Mouse (Mus musculus): ENCODE measurements around the gene Mst1. TPM values are rescaled to one million over a fixed set of nuclear protein-coding genes. Genes with fewer than 3 reads are reported as not detected.

Mst1 gene
- polyA plus RNA-seq, 1 experiment from 2014 or later = 0.37 TPM

- WGBS = 88% methylated on average over 22 of the region's 22 CpGs
- H3K9me3 ChIP-seq (ENCODE audit: control insufficient read depth, low read length) = no peaks in the 10 kb centered on the region
- no peak overlapping the region for H3K27ac ChIP-seq (replicated peaks; ENCODE audit: low read depth, low read length)
- H3K36me3 ChIP-seq (ENCODE audit: control insufficient read depth, insufficient read depth, low read length) = peaks cover 17% of the 10 kb centered on the region
- DNase-seq (ENCODE audit: low spot score) (no peak), ATAC-seq (ENCODE audit: insufficient number of reproducible peaks, low FRiP score, low TSS enrichment, low read depth) (no peak)
- no peak overlapping the region for H3K4me3 ChIP-seq (ENCODE audit: low read depth, low read length)
- no peak overlapping the region for H3K9ac ChIP-seq (ENCODE audit: low read length)
- peaks cover 7% of the 10 kb centered on the region; the same call in 1 of the 2 replicates for H3K4me1 ChIP-seq (ENCODE audit: control insufficient read depth, insufficient read depth, low read length)
- no peaks in the 10 kb centered on the region for H3K27me3 ChIP-seq (ENCODE audit: control insufficient read depth, insufficient read depth, low read length)
- H3K4me2 ChIP-seq (ENCODE audit: low read depth, severe bottlenecking) = no peak overlapping the region
Observed at GRCm38 (mm10) chr9:108054331-108055040, 25.8 kb upstream of the Mst1 start.

- Histone ChIP-seq H3K4me2 (ENCODE audit: low read depth, severe bottlenecking) (no peak overlapping the region), H3K9ac (ENCODE audit: low read length) (no peak overlapping the region), H3K27me3 (ENCODE audit: control insufficient read depth, insufficient read depth, low read length) (no peaks in the 10 kb centered on the region), H3K36me3 (ENCODE audit: control insufficient read depth, insufficient read depth, low read length) (peaks cover 17% of the 10 kb centered on the region), H3K9me3 (ENCODE audit: control insufficient read depth, low read length) (no peaks in the 10 kb centered on the region), H3K4me3 (ENCODE audit: low read depth, low read length) (no peak overlapping the region), H3K4me1 (ENCODE audit: control insufficient read depth, insufficient read depth, low read length) (0 out of 2 replicates have a peak, but pooled peaks cover 3% of the 10 kb centered on the region), H3K27ac (replicated peaks; ENCODE audit: low read depth, low read length) (no peak overlapping the region)
- WGBS = 50% methylated on average over 1 of the region's 1 CpGs
- no peak for ATAC-seq (ENCODE audit: insufficient number of reproducible peaks, low FRiP score, low TSS enrichment, low read depth)
- DNase-seq (ENCODE audit: low spot score) = no peak
Observed at GRCm38 (mm10) chr9:108055061-108055460, 25.2 kb upstream of the Mst1 start.

- Histone ChIP-seq H3K27ac (replicated peaks; ENCODE audit: low read depth, low read length) (no peak overlapping the region), H3K4me1 (ENCODE audit: control insufficient read depth, insufficient read depth, low read length) (0 out of 2 replicates have a peak, but pooled peaks cover 3% of the 10 kb centered on the region), H3K27me3 (ENCODE audit: control insufficient read depth, insufficient read depth, low read length) (no peaks in the 10 kb centered on the region), H3K4me2 (ENCODE audit: low read depth, severe bottlenecking) (no peak overlapping the region), H3K9me3 (ENCODE audit: control insufficient read depth, low read length) (no peaks in the 10 kb centered on the region), H3K9ac (ENCODE audit: low read length) (no peak overlapping the region), H3K36me3 (ENCODE audit: control insufficient read depth, insufficient read depth, low read length) (peaks cover 15% of the 10 kb centered on the region), H3K4me3 (ENCODE audit: low read depth, low read length) (no peak overlapping the region)
- no peak for ATAC-seq (ENCODE audit: insufficient number of reproducible peaks, low FRiP score, low TSS enrichment, low read depth)
- WGBS = 87% methylated on average over 6 of the region's 6 CpGs
- DNase-seq (ENCODE audit: low spot score) = no peak
Observed at GRCm38 (mm10) chr9:108055661-108056237, 24.5 kb upstream of the Mst1 start.

GRCm38 (mm10) chr9:108056361-108057261, 23.6 kb upstream of the Mst1 start:
- Histone ChIP-seq H3K9me3 (ENCODE audit: control insufficient read depth, low read length) (no peaks in the 10 kb centered on the region), H3K4me2 (ENCODE audit: low read depth, severe bottlenecking) (no peak overlapping the region), H3K4me1 (ENCODE audit: control insufficient read depth, insufficient read depth, low read length) (0 out of 2 replicates have a peak, but pooled peaks cover 3% of the 10 kb centered on the region), H3K36me3 (ENCODE audit: control insufficient read depth, insufficient read depth, low read length) (peaks cover 10% of the 10 kb centered on the region), H3K27me3 (ENCODE audit: control insufficient read depth, insufficient read depth, low read length) (no peaks in the 10 kb centered on the region), H3K27ac (replicated peaks; ENCODE audit: low read depth, low read length) (no peak overlapping the region), H3K9ac (ENCODE audit: low read length) (no peak overlapping the region), H3K4me3 (ENCODE audit: low read depth, low read length) (no peak overlapping the region)
- WGBS = 83% methylated on average over 28 of the region's 28 CpGs
- ATAC-seq (ENCODE audit: insufficient number of reproducible peaks, low FRiP score, low TSS enrichment, low read depth) (no peak), DNase-seq (ENCODE audit: low spot score) (no peak)

- Histone ChIP-seq H3K27me3 (ENCODE audit: control insufficient read depth, insufficient read depth, low read length) (no peaks in the 10 kb centered on the region), H3K4me2 (ENCODE audit: low read depth, severe bottlenecking) (no peak overlapping the region), H3K4me3 (ENCODE audit: low read depth, low read length) (no peak overlapping the region), H3K27ac (replicated peaks; ENCODE audit: low read depth, low read length) (no peak overlapping the region), H3K36me3 (ENCODE audit: control insufficient read depth, insufficient read depth, low read length) (peaks cover 9% of the 10 kb centered on the region), H3K9ac (ENCODE audit: low read length) (no peak overlapping the region; the same call in 1 of the 2 replicates), H3K9me3 (ENCODE audit: control insufficient read depth, low read length) (no peaks in the 10 kb centered on the region), H3K4me1 (ENCODE audit: control insufficient read depth, insufficient read depth, low read length) (0 out of 2 replicates have a peak, but pooled peaks cover 3% of the 10 kb centered on the region)
- WGBS = 90% methylated on average over 5 of the region's 5 CpGs
- ATAC-seq (ENCODE audit: insufficient number of reproducible peaks, low FRiP score, low TSS enrichment, low read depth) = no peak
- no peak for DNase-seq (ENCODE audit: low spot score)
Observed at GRCm38 (mm10) chr9:108057262-108057562, 23.0 kb upstream of the Mst1 start.

GRCm38 (mm10) chr9:108058291-108058690, 21.9 kb upstream of the Mst1 start:
- H3K9ac ChIP-seq (ENCODE audit: low read length) = no peak overlapping the region
- peaks cover 13% of the 10 kb centered on the region for H3K36me3 ChIP-seq (ENCODE audit: control insufficient read depth, insufficient read depth, low read length)
- WGBS = 94% methylated on average over 9 of the region's 9 CpGs
- DNase-seq (ENCODE audit: low spot score) (no peak), ATAC-seq (ENCODE audit: insufficient number of reproducible peaks, low FRiP score, low TSS enrichment, low read depth) (no peak)
- H3K27ac ChIP-seq (replicated peaks; ENCODE audit: low read depth, low read length) = no peak overlapping the region
- H3K4me1 ChIP-seq (ENCODE audit: control insufficient read depth, insufficient read depth, low read length) = no peaks in the 10 kb centered on the region
- no peak overlapping the region for H3K4me2 ChIP-seq (ENCODE audit: low read depth, severe bottlenecking)
- no peaks in the 10 kb centered on the region for H3K9me3 ChIP-seq (ENCODE audit: control insufficient read depth, low read length)
- no peak overlapping the region for H3K4me3 ChIP-seq (ENCODE audit: low read depth, low read length)
- H3K27me3 ChIP-seq (ENCODE audit: control insufficient read depth, insufficient read depth, low read length) = no peaks in the 10 kb centered on the region

- peaks cover 6% of the 10 kb centered on the region for H3K36me3 ChIP-seq (ENCODE audit: control insufficient read depth, insufficient read depth, low read length)
- no peaks in the 10 kb centered on the region for H3K27me3 ChIP-seq (ENCODE audit: control insufficient read depth, insufficient read depth, low read length)
- H3K4me3 ChIP-seq (ENCODE audit: low read depth, low read length) = no peak overlapping the region
- ATAC-seq (ENCODE audit: insufficient number of reproducible peaks, low FRiP score, low TSS enrichment, low read depth) (no peak), DNase-seq (ENCODE audit: low spot score) (no peak)
- no peak overlapping the region for H3K4me2 ChIP-seq (ENCODE audit: low read depth, severe bottlenecking)
- H3K27ac ChIP-seq (replicated peaks; ENCODE audit: low read depth, low read length) = no peak overlapping the region
- no peaks in the 10 kb centered on the region for H3K4me1 ChIP-seq (ENCODE audit: control insufficient read depth, insufficient read depth, low read length)
- 87% methylated on average over 3 of the region's 3 CpGs for WGBS
- H3K9ac ChIP-seq (ENCODE audit: low read length) = 0 out of 2 replicates have a peak overlapping the region, but pooled peaks have one; percentile 5
- H3K9me3 ChIP-seq (ENCODE audit: control insufficient read depth, low read length) = no peaks in the 10 kb centered on the region
Observed at GRCm38 (mm10) chr9:108062142-108062541, 18.1 kb upstream of the Mst1 start.

- H3K27ac ChIP-seq (replicated peaks; ENCODE audit: low read depth, low read length) = no peak overlapping the region
- H3K4me3 ChIP-seq (ENCODE audit: low read depth, low read length) = no peak overlapping the region
- no peak overlapping the region for H3K4me2 ChIP-seq (ENCODE audit: low read depth, severe bottlenecking)
- no peaks in the 10 kb centered on the region for H3K27me3 ChIP-seq (ENCODE audit: control insufficient read depth, insufficient read depth, low read length)
- WGBS = 84% methylated on average over 12 of the region's 12 CpGs
- peaks cover 6% of the 10 kb centered on the region for H3K36me3 ChIP-seq (ENCODE audit: control insufficient read depth, insufficient read depth, low read length)
- DNase-seq (ENCODE audit: low spot score) = no peak
- H3K4me1 ChIP-seq (ENCODE audit: control insufficient read depth, insufficient read depth, low read length) = no peaks in the 10 kb centered on the region
- no peak for ATAC-seq (ENCODE audit: insufficient number of reproducible peaks, low FRiP score, low TSS enrichment, low read depth)
- no peak overlapping the region for H3K9ac ChIP-seq (ENCODE audit: low read length)
- no peaks in the 10 kb centered on the region for H3K9me3 ChIP-seq (ENCODE audit: control insufficient read depth, low read length)
Observed at GRCm38 (mm10) chr9:108063361-108063760, 16.9 kb upstream of the Mst1 start.

Data from limb, embryonic 11.5 days (tissue).